Mouse (Mus musculus) Muller cell, postnatal 12 days (primary cell): ENCODE results near the gene Tbc1d2b.

ENCODE experiments used
- DNase-seq: peaks from one replicate; pipeline ENCODE4 v3.0.0-alpha.2; 2015; ENCODE audit errors: inconsistent ontology term

Gene Tbc1d2b

GRCm38 (mm10) chr9:90172528-90173321, 97.9 kb downstream of the Tbc1d2b start:
- DNase-seq = no peak

- DNase-seq = no peak
These were observed 99.2 kb downstream of the Tbc1d2b start for GRCm38 (mm10) chr9:90171421-90171820.

GRCm38 (mm10) chr9:90169965-90170364, 100.6 kb downstream of the Tbc1d2b start:
- no peak for DNase-seq

GRCm38 (mm10) chr9:90166615-90167014, 104.0 kb downstream of the Tbc1d2b start:
- peak; percentile 43 for DNase-seq

GRCm38 (mm10) chr9:90165590-90165989, 105.0 kb downstream of the Tbc1d2b start:
- no peak for DNase-seq

- DNase-seq = no peak
These were observed 105.7 kb downstream of the Tbc1d2b start for GRCm38 (mm10) chr9:90164670-90165453.

GRCm38 (mm10) chr9:90163749-90164095, 106.9 kb downstream of the Tbc1d2b start:
- peak; percentile 64 for DNase-seq

GRCm38 (mm10) chr9:90162926-90163748, 107.5 kb downstream of the Tbc1d2b start, which contains the start of gene Adamts7:
Gene Adamts7 (plus strand): TSS chr9:90163069.
- peak; percentile 67 for DNase-seq

- peak; percentile 69 for DNase-seq
These were observed 108.2 kb downstream of the Tbc1d2b start for GRCm38 (mm10) chr9:90162243-90162925.
